Mouse (Mus musculus) c-Kit-positive CD71-positive TER-119-negative erythroid progenitor cells, embryonic 14.5 days (primary cell): ENCODE results near the gene Ptn.

Experiments used
- DNase-seq: peaks from one replicate; pipeline ENCODE4 v3.0.0-alpha.2; 2013; ENCODE audit warnings: low read depth

The Ptn gene

DNA sequence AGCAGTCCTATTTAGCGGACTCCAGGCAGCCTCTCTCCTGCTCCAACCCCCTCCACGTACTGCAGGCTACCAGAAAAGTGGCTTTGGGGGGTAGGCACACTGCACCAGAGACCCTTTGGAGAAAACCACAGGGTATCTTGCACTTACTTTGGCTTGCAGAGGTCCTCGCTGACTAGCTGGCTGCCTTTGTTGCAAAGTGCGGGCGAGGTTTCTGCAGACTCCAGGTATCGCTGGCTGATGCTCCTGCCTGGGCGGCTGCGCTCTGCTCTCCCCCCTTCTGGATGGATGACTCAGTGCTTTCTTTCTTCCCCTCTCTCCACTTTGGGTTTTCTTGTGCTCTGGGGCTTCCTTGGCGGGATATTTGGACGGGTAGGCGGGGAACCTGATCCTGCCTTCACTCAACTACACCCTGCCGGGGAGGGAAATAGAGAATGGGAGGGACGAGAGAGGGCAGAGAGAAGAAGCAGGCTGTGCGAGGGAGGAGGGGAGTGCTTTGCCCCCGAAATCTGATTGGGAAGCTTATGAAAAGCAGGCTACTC, at the start of gene Ptn:
Gene Ptn, minus strand, starts transcription at position 474 of the 539 bp plus-strand sequence.
- no peak for DNase-seq

DNA sequence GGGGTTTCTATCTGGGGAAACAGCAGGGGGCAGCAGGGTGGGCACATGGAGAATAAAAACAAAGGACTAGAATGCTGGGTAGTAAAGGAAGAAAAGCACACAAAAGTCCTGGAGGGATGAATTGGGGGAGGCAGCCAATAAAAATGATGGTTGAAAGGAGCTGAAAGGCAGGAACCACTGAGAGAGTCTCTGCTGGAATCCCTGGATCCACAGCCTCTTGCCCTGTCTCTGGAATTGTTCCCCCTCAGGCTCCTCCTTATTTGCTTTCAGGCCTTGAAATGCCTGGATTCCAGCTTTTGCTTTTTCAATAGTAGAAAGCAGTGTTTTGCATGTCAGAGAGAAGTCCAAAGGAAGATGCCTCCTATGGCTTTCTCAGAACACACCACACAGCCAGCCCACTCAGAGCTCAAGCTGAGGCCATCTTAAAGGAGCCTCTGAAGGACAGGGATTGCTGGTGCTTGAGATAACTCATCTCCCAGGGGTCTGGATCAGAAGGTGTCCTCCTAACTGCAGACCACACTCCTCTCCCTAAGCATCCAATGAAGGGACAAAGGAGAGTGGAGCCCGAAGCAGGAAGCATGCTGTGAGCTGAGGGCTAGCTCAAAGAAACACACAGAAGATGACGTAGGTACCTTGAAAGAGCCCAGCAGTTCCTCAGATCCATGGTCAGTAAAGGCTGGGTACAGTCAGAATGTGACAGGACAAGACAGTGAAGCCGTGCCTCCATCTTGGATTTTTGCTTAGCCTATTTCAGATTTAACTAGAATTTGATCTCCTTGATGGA, 48.4 kb upstream of the Ptn start:
- DNase-seq: no peak

DNA sequence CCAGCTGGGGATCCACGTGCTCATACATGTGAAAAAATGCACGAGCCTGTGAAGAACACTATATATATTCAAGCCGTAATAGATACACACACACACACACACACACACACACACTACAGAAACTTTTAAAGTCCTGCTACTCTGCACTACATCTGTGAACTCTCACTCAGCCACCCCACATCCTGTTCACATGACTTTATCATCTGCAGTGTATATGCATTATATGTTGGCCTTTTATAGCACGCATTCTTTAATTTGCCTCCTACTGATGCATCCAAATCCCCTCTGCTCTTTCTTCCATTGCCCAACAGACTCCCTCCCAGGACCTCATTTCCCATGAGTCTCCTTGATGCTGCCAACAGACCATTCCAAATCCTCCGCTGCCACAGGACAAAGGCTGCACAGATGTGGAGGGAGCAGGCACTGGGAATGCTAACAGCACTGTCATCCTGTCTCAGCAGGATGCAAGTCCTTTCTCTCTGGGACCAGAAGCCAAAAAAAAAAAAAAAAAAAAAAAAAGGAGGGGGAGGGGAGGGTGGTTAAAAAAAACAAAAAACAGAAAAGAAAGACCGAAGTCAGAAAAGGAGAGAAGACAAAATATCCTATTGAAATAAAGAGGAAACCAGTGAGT, 47.7 kb upstream of the Ptn start:
- DNase-seq: no peak

DNA sequence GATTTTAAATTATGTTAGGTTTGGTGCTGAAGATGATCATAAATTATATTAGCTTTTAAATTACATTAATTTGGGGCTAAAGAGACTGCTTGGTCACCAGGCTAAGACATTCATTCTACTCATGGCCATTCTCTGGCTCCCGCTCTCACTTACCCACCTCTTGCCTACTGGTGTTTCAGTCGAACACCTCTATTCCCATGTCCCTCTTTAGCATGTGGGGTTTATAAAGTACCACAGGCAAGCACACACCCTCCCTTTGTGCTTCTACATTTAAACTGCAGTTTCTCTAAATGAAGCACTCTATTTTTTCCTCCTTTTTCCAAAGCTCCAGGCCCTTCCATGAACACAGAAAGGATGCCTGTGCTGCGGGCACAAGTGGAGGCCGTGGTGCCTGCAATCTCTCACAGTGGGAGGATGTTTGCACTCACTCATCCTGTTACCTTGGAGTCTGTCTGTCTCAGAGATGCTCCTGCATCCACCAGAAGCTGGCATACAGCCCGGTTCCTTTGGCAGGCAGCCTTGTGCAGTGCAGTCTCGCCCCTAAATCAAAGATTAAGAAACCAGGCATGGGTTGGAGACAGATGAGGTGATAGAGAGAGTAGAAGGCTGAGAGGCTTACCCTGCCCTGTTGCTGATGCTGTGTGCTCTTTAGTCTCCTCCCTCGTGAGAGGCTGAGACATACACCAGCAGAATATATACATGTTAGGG, 40.6 kb upstream of the Ptn start:
- no peak for DNase-seq

DNA sequence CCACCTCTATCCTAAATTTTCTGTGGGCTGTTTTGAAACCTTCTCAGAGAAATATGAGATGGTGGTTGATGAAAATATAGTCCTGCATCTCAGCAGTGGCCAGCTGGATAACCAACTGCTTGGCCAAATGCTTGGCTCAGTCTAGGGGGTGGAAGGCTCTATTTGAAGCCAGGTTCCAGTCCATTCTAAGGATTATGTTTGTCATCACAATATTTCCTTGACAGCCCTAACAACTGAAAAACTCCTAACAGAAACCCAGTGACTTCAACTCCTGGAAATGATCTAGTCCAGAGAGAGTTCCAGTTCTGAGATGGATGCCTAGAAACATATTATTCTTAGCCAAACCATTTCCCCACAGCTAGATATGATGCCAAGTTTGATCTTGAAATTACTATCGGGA, 35.3 kb upstream of the Ptn start:
- no peak for DNase-seq

DNA sequence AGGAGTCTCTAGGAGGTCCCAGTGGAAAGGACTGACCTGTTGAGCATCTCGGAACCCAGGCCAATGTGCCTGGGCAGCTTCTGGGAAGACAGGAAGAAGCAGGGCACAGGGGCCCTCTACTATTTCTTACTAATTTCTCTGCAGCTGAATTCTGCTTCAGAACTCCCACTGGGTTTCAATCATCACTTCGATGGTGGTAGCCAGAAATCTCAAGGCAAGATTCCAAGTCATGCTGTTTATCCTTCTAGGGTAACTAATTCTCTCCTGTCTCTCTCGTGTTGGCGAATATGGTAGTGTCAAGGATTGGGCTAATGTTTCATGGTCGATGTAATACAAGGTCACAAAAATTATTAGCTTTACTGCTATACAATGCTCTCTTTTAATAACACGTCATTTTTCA, 34.2 kb upstream of the Ptn start:
- no peak for DNase-seq

DNA sequence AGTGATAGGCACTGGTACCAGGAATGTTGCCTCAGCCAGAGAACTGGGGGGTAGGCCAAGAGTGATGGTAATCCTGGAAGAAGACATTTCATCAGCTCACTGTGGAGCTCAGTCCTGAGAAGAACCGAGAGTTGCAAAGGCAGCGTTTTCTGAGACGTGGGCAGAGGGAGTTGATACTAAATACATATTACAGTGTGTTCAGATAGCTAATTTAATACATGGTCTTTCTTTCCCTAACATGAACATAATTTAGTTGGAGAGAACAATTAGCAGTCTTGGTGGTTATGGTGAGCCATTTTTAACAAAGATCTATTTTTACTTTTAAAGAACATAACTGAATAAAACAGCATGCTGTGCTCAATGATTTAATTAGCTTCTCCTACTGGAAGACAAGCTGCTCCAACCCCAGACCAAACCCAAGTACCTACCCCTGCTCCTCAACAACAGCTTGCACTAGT, 33.0 kb upstream of the Ptn start:
- no peak for DNase-seq

DNA sequence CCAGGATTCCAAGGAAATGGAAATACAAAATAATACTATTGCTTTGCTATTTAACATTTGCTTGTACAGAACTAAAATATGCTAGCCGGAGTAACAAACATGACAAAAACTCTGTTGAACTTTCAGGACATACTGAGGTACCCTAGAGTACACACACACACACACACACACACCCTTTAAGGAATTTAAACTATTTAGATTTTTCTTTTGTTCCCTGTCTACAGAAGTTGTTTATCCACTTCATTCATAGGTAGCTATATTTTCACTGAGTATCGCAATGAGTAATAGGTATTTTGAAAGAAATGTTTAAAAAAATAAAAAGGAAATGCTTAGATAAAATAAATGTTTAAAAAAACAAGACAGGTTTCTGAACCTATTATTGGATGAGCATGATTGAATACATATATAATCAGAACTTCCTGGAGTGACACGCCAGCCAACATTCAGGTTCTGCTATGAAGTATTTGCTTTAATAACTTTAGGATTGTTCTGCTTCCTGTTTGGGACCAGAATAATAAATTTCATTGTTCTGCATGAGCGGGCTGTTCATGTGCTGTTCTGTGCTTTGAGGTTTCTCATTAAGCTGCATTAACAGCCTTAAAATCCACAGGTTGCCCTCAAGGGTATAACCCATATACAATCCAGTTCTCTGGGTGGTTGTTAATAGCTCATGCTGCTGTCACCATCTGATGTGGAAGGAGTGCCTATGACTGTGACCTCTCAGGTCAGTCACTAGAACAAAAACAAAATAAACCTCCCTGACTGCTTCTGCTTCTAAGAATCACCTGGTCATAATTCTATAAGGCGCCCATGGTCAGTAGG, 32.3 kb upstream of the Ptn start:
- DNase-seq: no peak

DNA sequence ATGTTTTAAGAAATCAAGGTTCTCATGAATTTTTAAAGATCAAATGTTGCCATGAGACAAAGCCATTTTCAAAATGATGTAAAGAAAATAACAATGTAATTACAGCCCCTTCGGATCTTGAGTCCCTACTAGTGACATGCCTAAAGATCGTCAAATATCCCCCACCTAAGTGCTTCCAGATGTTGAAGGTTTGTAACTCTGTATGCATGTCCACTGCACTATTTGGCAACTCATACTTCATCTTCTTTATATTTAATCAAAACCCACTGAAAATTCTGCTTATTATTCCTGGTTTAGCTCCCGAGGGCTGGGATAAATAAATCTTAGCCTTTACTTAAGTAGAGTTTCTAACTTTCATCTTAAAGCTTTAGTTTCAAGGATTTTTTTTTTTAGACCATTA, 31.7 kb upstream of the Ptn start:
- DNase-seq: no peak

DNA sequence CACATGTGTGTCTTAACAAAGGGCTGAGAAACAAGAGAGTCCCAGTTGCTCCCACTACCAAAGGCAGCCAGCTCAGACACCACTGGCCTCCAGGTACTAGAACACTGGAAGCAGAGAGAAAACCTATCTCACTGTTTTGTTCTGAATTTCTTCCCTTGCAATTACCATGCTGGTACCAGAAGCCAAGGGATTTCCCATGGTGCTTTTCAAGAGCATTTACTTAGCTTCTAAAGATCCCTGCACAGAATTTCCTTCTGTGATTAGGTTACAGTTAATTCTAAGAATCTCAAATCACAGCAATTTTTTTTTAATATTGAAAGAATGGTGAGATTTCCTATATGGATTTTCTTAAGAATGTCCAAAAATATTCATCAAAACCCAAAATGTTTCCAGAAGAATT, 31.2 kb upstream of the Ptn start:
- no peak for DNase-seq

DNA sequence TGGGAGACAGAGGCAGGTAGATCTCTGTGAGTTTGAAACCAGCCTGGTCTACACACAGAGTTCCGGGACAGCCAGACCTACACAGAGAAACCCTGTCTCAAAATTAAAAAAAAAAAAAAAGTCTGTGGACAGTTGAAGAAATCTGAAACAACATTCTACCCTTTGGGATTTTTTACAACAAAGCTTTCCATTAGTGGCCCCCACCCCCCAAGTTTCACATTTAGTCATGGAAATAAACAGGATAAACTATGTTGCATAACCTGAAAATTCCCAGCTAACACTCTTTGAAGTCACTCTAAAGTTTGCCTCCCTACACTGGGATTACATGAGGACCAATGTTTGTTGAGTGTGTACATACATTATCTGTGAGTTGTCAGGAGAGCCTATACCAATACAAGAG, 28.7 kb upstream of the Ptn start:
- DNase-seq: no peak

DNA sequence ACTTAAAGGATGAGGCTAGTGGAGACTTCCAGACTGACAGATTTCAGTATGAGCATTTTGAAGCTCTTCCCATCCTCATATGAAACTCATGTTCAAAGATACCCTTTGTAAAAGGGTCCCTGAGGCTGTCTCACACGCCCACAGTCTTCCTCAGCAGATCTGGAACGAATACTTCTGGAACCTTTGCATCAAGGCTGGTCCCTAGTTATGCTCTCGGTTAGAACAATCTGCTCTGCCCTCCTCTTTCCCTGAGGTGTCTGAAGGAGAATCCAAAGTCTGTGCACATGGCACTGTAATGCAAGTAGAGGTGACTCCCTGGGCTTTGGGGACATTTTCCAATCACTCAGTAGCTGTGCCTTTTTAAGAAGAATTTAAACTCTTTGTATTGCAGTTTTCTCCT, 25.3 kb upstream of the Ptn start:
- no peak for DNase-seq

DNA sequence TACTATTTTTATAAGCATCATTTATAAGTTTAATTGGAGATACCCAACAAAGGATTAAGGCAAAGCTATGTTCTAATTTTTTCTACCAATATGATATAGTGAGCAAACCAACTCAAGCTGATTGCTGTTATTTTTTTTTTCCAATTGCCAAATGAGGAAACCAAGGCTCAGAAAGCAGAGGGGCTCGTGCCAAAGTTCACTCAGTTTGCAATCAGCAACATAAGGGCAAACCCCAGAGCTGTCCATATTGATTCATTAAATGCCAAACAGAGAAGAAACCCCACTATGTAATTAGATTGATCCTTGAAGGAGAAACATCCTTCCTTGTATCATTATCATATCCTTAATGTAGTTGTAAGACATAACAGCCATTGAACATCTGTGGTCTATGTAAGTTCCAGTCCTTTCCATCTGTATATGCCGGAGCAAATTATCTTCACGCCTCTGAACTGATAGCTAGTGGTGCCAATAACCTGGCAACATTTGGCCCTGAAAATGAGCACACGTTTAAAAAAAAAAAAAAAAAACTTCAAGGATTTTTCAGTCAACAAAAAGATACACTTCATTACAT, 24.8 kb upstream of the Ptn start:
- DNase-seq: no peak

DNA sequence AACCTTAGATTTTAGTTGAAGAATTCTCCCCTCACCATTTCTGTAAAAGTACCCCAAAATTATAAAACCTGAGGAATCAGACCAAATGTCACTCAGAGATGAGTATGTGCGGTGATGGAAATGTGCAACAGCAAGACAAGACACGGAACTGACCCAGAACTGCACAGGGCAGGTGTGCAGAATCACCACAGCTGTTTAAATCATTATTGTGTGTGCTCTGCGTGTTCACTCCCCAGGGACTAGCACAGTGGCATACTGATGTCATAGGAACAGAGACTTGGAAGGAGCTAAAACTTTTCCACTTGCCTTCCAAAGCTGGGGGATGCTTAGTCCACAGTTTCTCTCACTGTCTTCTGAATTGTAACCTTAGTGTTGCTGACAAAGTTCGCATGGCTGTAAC, 22.7 kb upstream of the Ptn start:
- DNase-seq: no peak

DNA sequence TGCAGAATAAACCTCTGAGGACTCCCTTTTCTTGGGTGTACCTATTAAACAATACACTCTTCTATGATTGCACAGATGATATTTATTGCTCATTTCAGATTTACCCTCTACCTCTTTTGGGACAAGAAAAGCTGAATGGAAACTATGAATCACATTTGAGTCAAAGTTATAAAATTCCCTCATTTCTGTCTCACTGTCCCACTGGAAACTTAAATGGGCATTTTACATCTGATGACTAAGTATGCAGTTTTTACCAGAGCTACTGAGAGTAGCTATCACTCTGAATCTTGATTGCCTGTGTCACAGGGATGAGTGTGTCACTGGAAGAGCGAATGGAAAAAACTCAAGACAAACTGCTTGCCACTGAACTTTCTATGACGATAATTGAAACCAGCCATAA, 22.2 kb upstream of the Ptn start:
- no peak for DNase-seq

DNA sequence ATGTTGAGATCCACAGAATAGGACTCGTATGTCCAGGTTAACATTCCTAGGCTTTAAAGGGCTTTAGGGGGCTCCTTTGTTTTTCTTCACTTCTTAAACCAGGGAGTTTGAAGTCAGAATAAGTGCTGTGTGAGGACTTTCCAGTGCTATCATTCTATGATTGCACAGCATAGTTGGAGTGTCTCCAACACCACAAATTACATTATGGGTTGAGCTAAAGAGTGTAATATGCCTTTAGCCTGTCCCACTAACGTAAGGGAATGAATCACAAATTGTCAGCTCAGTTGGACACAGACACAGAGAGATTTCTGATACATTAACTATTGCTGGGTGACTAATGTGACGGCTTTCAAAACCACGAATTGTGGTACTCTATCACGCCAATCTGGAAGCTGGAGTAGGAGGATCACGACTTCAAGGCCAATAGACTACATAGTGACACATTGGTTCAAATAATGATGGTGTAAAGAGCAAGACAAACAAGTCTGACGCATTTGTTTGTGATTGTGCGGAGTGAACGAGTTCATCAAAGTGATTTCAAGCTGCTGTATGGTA, 20.4 kb upstream of the Ptn start:
- no peak for DNase-seq

DNA sequence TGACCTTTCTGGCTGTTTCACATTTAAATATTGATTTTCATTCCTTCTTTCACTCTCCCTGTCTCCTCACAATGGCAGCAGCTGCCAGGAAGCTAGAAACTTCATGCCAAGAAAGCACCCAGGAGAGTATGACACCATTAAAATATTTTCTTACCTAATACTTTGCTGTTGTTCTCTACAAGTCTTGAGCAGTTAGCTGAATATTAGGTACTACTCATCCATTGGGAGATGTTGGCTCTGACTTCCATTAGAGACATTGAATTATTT, 9.7 kb upstream of the Ptn start:
- no peak for DNase-seq

DNA sequence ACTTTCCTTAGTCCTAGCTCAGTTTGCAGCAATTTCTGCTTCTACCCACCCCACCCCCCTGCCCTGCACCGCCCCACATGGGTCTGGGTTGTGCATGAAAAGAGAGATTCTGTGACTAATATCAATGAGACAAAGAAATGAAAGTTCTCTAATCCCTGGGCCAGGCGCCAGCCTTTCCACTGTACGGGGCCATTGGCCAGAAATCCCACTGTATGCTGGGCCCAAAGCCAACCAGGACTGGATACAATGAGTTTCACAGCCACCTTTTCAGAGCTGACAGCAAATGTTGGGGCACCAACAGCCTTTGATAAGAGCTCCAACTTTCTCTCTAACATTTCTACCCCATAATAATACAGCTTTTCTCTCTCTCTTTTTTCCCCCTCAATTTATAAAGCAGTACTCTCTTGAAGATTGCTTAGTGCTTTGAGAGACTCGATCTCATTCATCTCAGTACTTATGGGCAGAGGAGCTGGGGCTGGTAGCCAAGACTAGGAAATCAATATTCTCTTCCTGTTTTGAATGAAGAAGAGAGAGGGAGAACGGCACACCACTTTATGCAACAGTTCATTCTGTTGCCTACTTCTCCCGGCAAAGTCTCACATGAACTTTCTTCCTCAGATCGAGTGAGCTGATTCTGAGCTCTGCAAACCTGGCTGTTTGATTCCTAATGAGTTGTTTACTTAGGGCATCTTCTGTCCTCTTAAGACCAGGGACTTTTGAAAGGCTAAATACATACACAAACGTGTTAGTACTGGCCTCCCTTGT, 9.2 kb upstream of the Ptn start:
- DNase-seq: no peak

DNA sequence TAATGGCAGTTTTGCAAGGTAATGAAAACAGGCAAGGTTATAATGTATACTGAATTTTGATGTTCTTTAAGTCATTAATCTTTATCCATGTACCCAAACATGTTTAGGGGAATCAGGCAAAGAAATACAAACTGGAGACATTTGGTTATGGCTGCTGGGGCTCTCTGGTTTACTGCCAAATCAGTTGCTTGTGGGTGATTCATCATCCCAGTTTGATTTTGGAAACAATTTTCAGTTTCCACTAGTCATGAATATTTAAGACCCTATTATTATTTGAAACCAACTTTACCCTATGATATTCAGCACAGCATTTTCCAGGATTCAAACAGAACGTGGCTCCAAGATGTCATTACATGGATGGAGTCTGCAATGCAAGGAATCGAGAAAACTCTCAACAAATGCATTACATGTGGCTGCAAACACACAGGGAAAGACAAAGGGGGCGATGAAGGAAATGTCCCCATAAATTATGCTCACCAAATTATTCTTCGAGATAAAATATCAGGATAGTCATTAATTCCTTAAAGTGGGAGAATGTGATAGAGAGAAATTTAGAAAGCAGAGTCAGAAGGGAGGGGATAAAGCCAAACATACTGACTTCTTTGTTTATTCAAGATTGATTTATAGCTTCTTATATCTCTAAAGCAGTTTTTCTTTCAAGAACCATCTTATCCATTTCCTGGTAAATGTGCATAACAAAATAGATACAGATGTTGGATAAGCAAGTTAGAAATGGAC, 8.4 kb upstream of the Ptn start:
- no peak for DNase-seq

DNA sequence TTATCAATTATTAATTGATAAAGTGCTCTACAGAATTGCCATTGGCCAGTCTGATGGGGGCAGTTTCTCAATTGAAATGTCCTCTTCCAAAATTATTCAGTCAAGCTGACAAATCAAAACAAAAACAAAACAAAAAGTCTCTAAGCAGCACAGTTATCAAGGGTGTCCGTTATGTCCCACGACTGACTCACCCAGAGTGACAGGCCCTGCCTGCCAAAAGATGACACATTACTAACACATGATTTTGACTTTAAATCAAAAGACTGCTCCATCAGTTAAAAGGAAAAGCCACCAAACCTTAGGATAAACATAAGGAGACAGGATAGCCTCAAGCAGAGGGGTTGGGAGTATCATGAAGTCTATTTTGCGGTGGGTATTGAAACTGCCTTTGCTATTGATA, 6.6 kb upstream of the Ptn start:
- no peak for DNase-seq
